Mouse (Mus musculus) testis, adult 2 months (tissue): ENCODE measurements at regions not wholly inside any gene's neighbourhood (a gene's known extent, or its start where the extent isn't known, plus 50 kb on each side); places are given as distances from the start of the nearest gene placed in this dataset.

Source experiments
- CTCF ChIP-seq: fragments of 200-500 bp; IDR thresholded peaks from 2 replicates; pipeline ENCODE4 v1.5.1; 2012; ENCODE audit warnings: low read depth, mild to moderate bottlenecking, inconsistent platforms, low read length, moderate library complexity; ENCODE audit not compliant: control insufficient read depth, insufficient read depth, insufficient replicate concordance
- POLR2A ChIP-seq: fragments of 200-500 bp; IDR thresholded peaks from 2 replicates; pipeline ENCODE4 v1.6.1; 2012; ENCODE audit warnings: low read depth, mild to moderate bottlenecking, inconsistent platforms, low read length, moderate library complexity; ENCODE audit not compliant: control insufficient read depth

DNA sequence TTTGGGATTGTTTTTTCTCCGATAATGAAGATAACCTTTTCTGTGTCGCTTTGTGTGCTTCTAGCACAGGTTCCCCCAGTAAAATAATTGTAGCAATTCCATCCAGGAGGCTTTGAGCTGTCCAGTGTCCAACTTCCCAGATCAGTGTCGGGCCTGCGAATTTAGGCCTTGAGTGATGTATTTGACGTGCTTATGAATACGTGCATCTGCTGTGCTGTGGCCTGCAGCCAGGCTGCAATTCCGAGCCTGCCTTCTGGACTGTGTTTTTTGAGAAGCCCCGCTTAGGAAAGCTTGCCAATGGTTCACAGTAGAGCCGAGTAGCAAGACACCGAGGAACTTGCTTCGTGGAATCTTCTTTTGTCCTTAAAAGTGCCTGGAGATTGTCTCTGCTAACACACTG lies 60.8 kb upstream of the Serp2 start:
- TF ChIP-seq CTCF = no peak
- TF ChIP-seq POLR2A = no peak
